Mouse (Mus musculus): Measurements from ENCODE around the gene Cadm1.

GRCm38 (mm10) chr9:47707326-47707725, 177.4 kb downstream of the Cadm1 start:
- no peak for TF ChIP-seq CTCF (conservative IDR thresholded peaks at IDR 0.05; ENCODE audit: insufficient read depth, insufficient read length, low read depth, low read length)
- TF ChIP-seq POLR2A (IDR thresholded peaks at IDR 0.05; ENCODE audit: low read depth, low read length), result no peak

All from kidney, adult 2 months (tissue).